Mouse (Mus musculus) kidney, embryonic 16.5 days (tissue): Measurements from ENCODE around the gene Atp6v0a1. TPM values are rescaled to one million over a fixed set of nuclear protein-coding genes. Genes with fewer than 3 reads are reported as not detected.

Experiments used
- ATAC-seq: fragments of 200-750 bp; cut with Nextera tagmentation; 2 replicates; pipeline ENCODE4 v1.8.0; 2017; ENCODE audit warnings: moderate TSS enrichment; ENCODE audit not compliant: low FRiP score, low TSS enrichment
- H3K27ac ChIP-seq: fragments of 300-500 bp; sonication (generic); 2 replicates; pipeline ENCODE4 v1.5.1; 2014; ENCODE audit warnings: low read length
- H3K27me3 ChIP-seq: fragments of 300-500 bp; sonication (generic); 2 replicates; pipeline ENCODE4 v1.6.1; 2014; ENCODE audit warnings: low read length, control low read depth, mixed read lengths; ENCODE audit not compliant: insufficient read depth
- H3K36me3 ChIP-seq: fragments of 300-500 bp; sonication (generic); 2 replicates; pipeline ENCODE4 v1.6.1; 2014; ENCODE audit warnings: low read length, control low read depth, mixed read lengths; ENCODE audit not compliant: insufficient read depth
- H3K4me1 ChIP-seq: fragments of 300-500 bp; sonication (generic); 2 replicates; pipeline ENCODE4 v1.6.1; 2014; ENCODE audit warnings: low read length, control low read depth, mixed read lengths; ENCODE audit not compliant: insufficient read depth
- H3K4me2 ChIP-seq: fragments of 300-500 bp; sonication (generic); replicated peaks from 2 replicates; pipeline ENCODE4 v1.6.1; 2014; ENCODE audit warnings: low read depth, low read length
- H3K4me3 ChIP-seq: fragments of 300-500 bp; sonication (generic); 2 replicates; pipeline ENCODE4 v1.5.1; 2014; ENCODE audit warnings: mild to moderate bottlenecking, low read length
- H3K9ac ChIP-seq: fragments of 300-500 bp; sonication (generic); replicated peaks from 2 replicates; pipeline ENCODE4 v1.6.1; 2014; ENCODE audit warnings: low read length
- H3K9me3 ChIP-seq: fragments of 300-500 bp; sonication (generic); 2 replicates; pipeline ENCODE4 v1.6.1; 2016; ENCODE audit warnings: low read length, control low read depth
- WGBS: fragments of 180-500 bp; shearing (Covaris S2); extraction: QIAGEN DNeasy Blood & Tissue Kit; methylation state at CpG from one replicate; pipeline ENCODE4 v1.1.7; 2014; 5-methylcytosine and 5-hydroxymethylcytosine counted together
- polyA plus RNA-seq: library from polyadenylated mRNA; unstranded; fragments of >200 nt; fragmentation: Nextera tagmentation; extraction: Ambion mirVana; gene quantifications from 2 replicates; pipeline ENCODE4 v1.2.1, GENCODE M21; 2015

Gene Atp6v0a1
- polyA plus RNA-seq, 1 experiment from 2014 or later: 42.2 TPM

GRCm38 (mm10) chr11:101051617-101052016, 42.4 kb downstream of the Atp6v0a1 start:
- 91% methylated on average over 8 of the region's 8 CpGs for WGBS
- no peak overlapping the region for H3K4me3 ChIP-seq
- H3K27ac ChIP-seq: no peak overlapping the region
- H3K9me3 ChIP-seq: peaks cover 7% of the 10 kb centered on the region; the same call in 1 of the 2 replicates
- H3K9ac ChIP-seq: no peak overlapping the region
- no peak overlapping the region for H3K4me2 ChIP-seq
- H3K27me3 ChIP-seq: no peaks in the 10 kb centered on the region
- H3K4me1 ChIP-seq: 0 out of 2 replicates have a peak, but pooled peaks cover 2% of the 10 kb centered on the region
- ATAC-seq: no peak
- peaks cover 20% of the 10 kb centered on the region for H3K36me3 ChIP-seq

- peaks cover 18% of the 10 kb centered on the region for H3K36me3 ChIP-seq
- ATAC-seq: no peak
- peaks cover 7% of the 10 kb centered on the region; the same call in 1 of the 2 replicates for H3K9me3 ChIP-seq
- H3K4me2 ChIP-seq: no peak overlapping the region
- no peak overlapping the region for H3K27ac ChIP-seq
- H3K9ac ChIP-seq: no peak overlapping the region
- no peaks in the 10 kb centered on the region for H3K27me3 ChIP-seq
- 0 out of 2 replicates have a peak, but pooled peaks cover 3% of the 10 kb centered on the region for H3K4me1 ChIP-seq
- WGBS: 82% methylated on average over 10 of the region's 10 CpGs
- no peak overlapping the region for H3K4me3 ChIP-seq
Observed at GRCm38 (mm10) chr11:101052751-101053473, 43.7 kb downstream of the Atp6v0a1 start.

DNA sequence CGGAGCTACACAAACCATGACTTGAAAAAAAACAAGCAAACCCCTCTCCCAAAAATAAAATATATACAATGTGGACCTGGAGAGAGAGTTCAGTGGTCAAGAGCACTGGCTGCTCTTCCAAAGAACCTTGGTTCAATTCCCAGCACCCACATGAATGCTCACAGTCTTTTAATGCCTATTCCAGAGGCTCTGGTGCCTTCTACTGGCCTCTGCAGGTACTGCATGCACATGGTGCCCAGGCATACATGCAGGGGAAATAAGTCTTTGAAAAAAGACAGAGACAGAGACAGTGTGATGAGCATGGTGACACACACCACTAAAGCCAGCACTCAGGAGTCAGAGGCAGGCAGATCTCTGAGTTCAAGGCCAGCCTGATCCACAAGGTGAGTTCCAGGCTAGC, 44.7 kb downstream of the Atp6v0a1 start:
- Histone ChIP-seq H3K27ac (no peak overlapping the region), H3K27me3 (no peaks in the 10 kb centered on the region), H3K9me3 (peaks cover 7% of the 10 kb centered on the region; the same call in 1 of the 2 replicates), H3K4me2 (no peak overlapping the region), H3K4me3 (no peak overlapping the region), H3K4me1 (peaks cover 14% of the 10 kb centered on the region), H3K9ac (no peak overlapping the region), H3K36me3 (peaks cover 10% of the 10 kb centered on the region)
- no peak for ATAC-seq
- WGBS: 96% methylated on average over 1 of the region's 1 CpGs

- no peak for ATAC-seq
- Histone ChIP-seq H3K4me3 (no peak overlapping the region), H3K9me3 (peaks cover 7% of the 10 kb centered on the region; the same call in 1 of the 2 replicates), H3K4me2 (no peak overlapping the region), H3K4me1 (peaks cover 26% of the 10 kb centered on the region), H3K9ac (no peak overlapping the region), H3K36me3 (peaks cover 6% of the 10 kb centered on the region; the same call in 1 of the 2 replicates), H3K27me3 (no peaks in the 10 kb centered on the region), H3K27ac (no peak overlapping the region)
- WGBS: 82% methylated on average over 14 of the region's 14 CpGs
Observed at GRCm38 (mm10) chr11:101055418-101055817, 46.2 kb downstream of the Atp6v0a1 start.

DNA sequence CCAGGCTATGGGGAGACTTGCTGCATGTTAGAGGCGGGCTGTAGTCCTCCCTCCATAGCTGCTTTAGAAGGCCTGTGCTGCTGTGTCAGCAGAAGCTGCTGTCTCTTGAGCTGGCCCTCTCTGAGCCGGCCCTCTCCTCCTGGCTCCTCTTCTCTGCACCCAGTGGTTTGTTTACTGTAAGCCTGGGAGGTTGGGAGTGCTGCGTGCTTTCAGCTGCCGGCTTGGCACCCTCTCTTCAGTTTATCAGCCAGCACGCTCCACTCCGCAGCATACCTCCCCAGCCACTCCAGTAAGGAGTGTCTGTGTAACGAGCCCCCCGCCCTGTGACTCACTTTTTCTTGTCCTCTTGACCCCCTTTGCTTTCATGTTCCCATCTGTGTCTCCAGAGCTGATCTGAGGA, 47.6 kb downstream of the Atp6v0a1 start:
- no peak overlapping the region for H3K9ac ChIP-seq
- no peak overlapping the region for H3K4me3 ChIP-seq
- peaks cover 6% of the 10 kb centered on the region; the same call in 1 of the 2 replicates for H3K36me3 ChIP-seq
- peaks cover 29% of the 10 kb centered on the region for H3K4me1 ChIP-seq
- peaks cover 7% of the 10 kb centered on the region; the same call in 1 of the 2 replicates for H3K9me3 ChIP-seq
- no peak for ATAC-seq
- H3K27me3 ChIP-seq: no peaks in the 10 kb centered on the region
- peak overlapping the region; percentile 66 for H3K27ac ChIP-seq
- no peak overlapping the region for H3K4me2 ChIP-seq
- WGBS: 50% methylated on average over 8 of the region's 8 CpGs

DNA sequence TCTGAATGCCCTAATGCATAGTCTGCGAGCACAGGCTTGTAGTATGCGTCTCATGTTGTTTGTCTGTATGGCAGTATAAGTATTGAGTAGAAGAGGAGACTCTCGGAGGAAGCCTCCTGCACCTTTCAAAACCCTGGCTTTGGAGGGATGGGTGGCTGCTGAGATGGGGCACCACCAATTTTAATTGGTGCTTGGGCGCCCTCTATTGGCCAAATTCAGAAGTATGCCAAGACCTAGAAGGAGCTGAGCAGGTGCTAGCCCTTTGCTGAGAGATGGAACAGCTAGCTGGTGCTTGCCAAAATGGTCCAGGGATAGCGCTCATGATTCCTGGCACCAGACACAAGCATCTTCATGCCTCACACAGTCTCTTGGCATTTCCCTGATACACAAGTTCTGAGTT, 48.6 kb downstream of the Atp6v0a1 start:
- no peak overlapping the region for H3K4me2 ChIP-seq
- H3K27me3 ChIP-seq: no peaks in the 10 kb centered on the region
- H3K9me3 ChIP-seq: peaks cover 7% of the 10 kb centered on the region; the same call in 1 of the 2 replicates
- H3K27ac ChIP-seq: no peak overlapping the region
- 38% methylated on average over 5 of the region's 5 CpGs for WGBS
- ATAC-seq: no peak
- peaks cover 6% of the 10 kb centered on the region; the same call in 1 of the 2 replicates for H3K36me3 ChIP-seq
- peaks cover 33% of the 10 kb centered on the region for H3K4me1 ChIP-seq
- no peak overlapping the region for H3K9ac ChIP-seq
- H3K4me3 ChIP-seq: no peak overlapping the region

DNA sequence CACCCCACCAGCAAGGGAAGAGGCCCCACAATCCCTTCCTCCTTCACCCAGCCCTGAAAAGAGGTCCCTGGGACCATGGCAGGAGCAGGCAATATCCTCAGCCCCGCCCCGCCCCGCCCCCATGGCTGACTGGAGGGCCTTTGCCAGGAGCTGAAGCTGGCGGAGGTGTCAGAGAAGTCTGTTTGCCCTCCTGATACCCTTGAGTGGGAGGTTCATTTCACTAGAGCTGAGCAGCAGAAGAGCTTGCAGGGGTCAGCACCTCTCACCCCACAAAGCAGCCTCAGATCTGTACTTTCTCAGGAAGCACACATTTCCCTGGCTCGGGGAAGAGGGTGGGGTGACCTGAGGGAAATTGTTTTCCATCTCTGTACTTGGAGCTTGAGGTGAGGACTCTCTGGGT, 49.5 kb downstream of the Atp6v0a1 start:
- WGBS: 35% methylated on average over 5 of the region's 5 CpGs
- no peak overlapping the region for H3K4me2 ChIP-seq
- peaks cover 42% of the 10 kb centered on the region for H3K4me1 ChIP-seq
- peaks cover 4% of the 10 kb centered on the region; the same call in 1 of the 2 replicates for H3K36me3 ChIP-seq
- ATAC-seq: 0 out of 2 replicates have a peak, but pooled peaks have one; percentile 1
- H3K27ac ChIP-seq: peak overlapping the region; percentile 56; the same call in 1 of the 2 replicates
- no peaks in the 10 kb centered on the region for H3K27me3 ChIP-seq
- H3K9ac ChIP-seq: peak overlapping the region; percentile 33
- peaks cover 3% of the 10 kb centered on the region; the same call in 1 of the 2 replicates for H3K9me3 ChIP-seq
- no peak overlapping the region for H3K4me3 ChIP-seq

DNA sequence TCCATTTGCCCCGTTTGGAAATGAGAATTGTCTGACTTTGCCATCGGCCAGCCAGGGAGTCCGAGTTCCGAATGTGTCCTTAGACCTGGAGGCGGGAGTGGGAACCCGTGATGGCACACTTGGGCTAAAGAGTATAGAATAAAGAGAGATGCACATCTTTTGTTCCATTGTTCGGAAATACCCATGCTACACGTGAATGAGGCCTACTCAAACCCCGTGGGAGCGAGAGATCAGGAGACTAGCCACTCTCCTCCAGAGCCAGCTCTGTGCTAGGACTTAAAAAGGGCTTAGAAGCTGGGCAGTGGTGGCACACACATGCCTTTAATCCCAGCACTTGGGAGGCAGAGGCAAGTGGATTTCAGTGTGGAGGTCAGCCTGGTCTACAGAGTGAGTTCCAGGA, 50.2 kb downstream of the Atp6v0a1 start:
- Histone ChIP-seq H3K27me3 (no peaks in the 10 kb centered on the region), H3K9ac (peak overlapping the region; percentile 20; the same call in 1 of the 2 replicates), H3K36me3 (no peaks in the 10 kb centered on the region), H3K4me2 (no peak overlapping the region), H3K4me1 (peaks cover 49% of the 10 kb centered on the region), H3K27ac (peak overlapping the region; percentile 73), H3K4me3 (no peak overlapping the region), H3K9me3 (no peaks in the 10 kb centered on the region)
- no peak for ATAC-seq
- WGBS: 76% methylated on average over 10 of the region's 10 CpGs

GRCm38 (mm10) chr11:101060126-101060525, 50.9 kb downstream of the Atp6v0a1 start:
- ATAC-seq: 0 out of 2 replicates have a peak, but pooled peaks have one; percentile 32
- Histone ChIP-seq H3K4me1 (peaks cover 51% of the 10 kb centered on the region), H3K4me3 (no peak overlapping the region), H3K27ac (peak overlapping the region; percentile 73), H3K9me3 (no peaks in the 10 kb centered on the region), H3K27me3 (no peaks in the 10 kb centered on the region), H3K9ac (no peak overlapping the region), H3K36me3 (no peaks in the 10 kb centered on the region), H3K4me2 (no peak overlapping the region)
- 46% methylated on average over 8 of the region's 8 CpGs for WGBS

GRCm38 (mm10) chr11:101061049-101061448, 51.8 kb downstream of the Atp6v0a1 start:
- Histone ChIP-seq H3K9ac (no peak overlapping the region), H3K4me2 (no peak overlapping the region), H3K36me3 (no peaks in the 10 kb centered on the region), H3K9me3 (no peaks in the 10 kb centered on the region), H3K4me3 (no peak overlapping the region), H3K27ac (0 out of 2 replicates have a peak overlapping the region, but pooled peaks have one; percentile 73), H3K27me3 (no peaks in the 10 kb centered on the region), H3K4me1 (peaks cover 51% of the 10 kb centered on the region)
- 89% methylated on average over 5 of the region's 5 CpGs for WGBS
- ATAC-seq: no peak
